Mouse (Mus musculus) heart, embryonic 14.5 days (tissue): Measurements from ENCODE around the gene Olfr656. TPM values are rescaled to one million over a fixed set of nuclear protein-coding genes. Genes with fewer than 3 reads are reported as not detected.

Experiments used
- ATAC-seq: fragments of 200-750 bp; cut with Nextera tagmentation; 2 replicates; pipeline ENCODE4 v1.8.0; 2017; ENCODE audit warnings: low read depth, moderate TSS enrichment; ENCODE audit not compliant: insufficient number of reproducible peaks, insufficient read depth, low FRiP score
- H3K27ac ChIP-seq, 2 experiments: fragments of 200-500 bp in 1 of 2; fragments of 300-500 bp in 1 of 2; sonication (generic) in 1 of 2; replicated peaks in 1 of 2; 2 replicates each; pipeline ENCODE4 v1.5.1; 2012 to 2014; ENCODE audit warnings: low read depth in 2 of 2, low read length in 2 of 2, control low read depth in 1 of 2, mild to moderate bottlenecking in 1 of 2, mixed read lengths in 1 of 2; ENCODE audit not compliant: control insufficient read depth in 1 of 2, insufficient read depth in 1 of 2
- H3K27me3 ChIP-seq: fragments of 300-500 bp; sonication (generic); 2 replicates; pipeline ENCODE4 v1.6.1; 2014; ENCODE audit warnings: mild to moderate bottlenecking, low read length, control low read depth; ENCODE audit not compliant: control insufficient read depth, insufficient read depth
- H3K36me3 ChIP-seq: fragments of 300-500 bp; sonication (generic); 2 replicates; pipeline ENCODE4 v1.6.1; 2014; ENCODE audit warnings: mild to moderate bottlenecking, control low read depth, low read length, mixed read lengths; ENCODE audit not compliant: control insufficient read depth, insufficient read depth
- H3K4me1 ChIP-seq, 2 experiments: fragments of 200-500 bp in 1 of 2; fragments of 300-500 bp in 1 of 2; sonication (generic) in 1 of 2; 2 replicates each; pipeline ENCODE4 v1.6.1; 2012 to 2014; ENCODE audit warnings: low read length in 2 of 2, control low read depth in 1 of 2, mixed read lengths in 1 of 2; ENCODE audit not compliant: control insufficient read depth in 2 of 2, insufficient read depth in 2 of 2
- H3K4me2 ChIP-seq: fragments of 300-500 bp; sonication (generic); 2 replicates; pipeline ENCODE4 v1.6.1; 2014; ENCODE audit warnings: mild to moderate bottlenecking, low read length
- H3K4me3 ChIP-seq, 2 experiments: fragments of 200-500 bp in 1 of 2; fragments of 300-500 bp in 1 of 2; sonication (generic) in 1 of 2; 2 replicates each; pipeline ENCODE4 v1.5.1; 2012 to 2014; ENCODE audit warnings: low read length in 2 of 2, mild to moderate bottlenecking in 2 of 2, control low read depth in 1 of 2, low read depth in 1 of 2, moderate library complexity in 1 of 2; ENCODE audit not compliant: control insufficient read depth in 1 of 2, insufficient read depth in 1 of 2
- H3K9ac ChIP-seq: fragments of 300-500 bp; sonication (generic); 2 replicates; pipeline ENCODE4 v1.6.1; 2014; ENCODE audit warnings: mild to moderate bottlenecking, low read length
- H3K9me3 ChIP-seq: fragments of 300-500 bp; sonication (generic); 2 replicates; pipeline ENCODE4 v1.6.1; 2016; ENCODE audit warnings: low read length, control low read depth; ENCODE audit not compliant: control insufficient read depth
- WGBS: fragments of 180-500 bp; shearing (Covaris S2); extraction: QIAGEN DNeasy Blood & Tissue Kit; methylation state at CpG from one replicate; pipeline ENCODE4 v1.1.7; 2014; 5-methylcytosine and 5-hydroxymethylcytosine counted together
- polyA plus RNA-seq: library from polyadenylated mRNA; unstranded; fragments of >200 nt; fragmentation: Nextera tagmentation; extraction: Ambion mirVana; gene quantifications from 2 replicates; pipeline ENCODE4 v1.2.1, GENCODE M21; 2014

Gene Olfr656
- polyA plus RNA-seq, result not detected in 2 replicates

DNA sequence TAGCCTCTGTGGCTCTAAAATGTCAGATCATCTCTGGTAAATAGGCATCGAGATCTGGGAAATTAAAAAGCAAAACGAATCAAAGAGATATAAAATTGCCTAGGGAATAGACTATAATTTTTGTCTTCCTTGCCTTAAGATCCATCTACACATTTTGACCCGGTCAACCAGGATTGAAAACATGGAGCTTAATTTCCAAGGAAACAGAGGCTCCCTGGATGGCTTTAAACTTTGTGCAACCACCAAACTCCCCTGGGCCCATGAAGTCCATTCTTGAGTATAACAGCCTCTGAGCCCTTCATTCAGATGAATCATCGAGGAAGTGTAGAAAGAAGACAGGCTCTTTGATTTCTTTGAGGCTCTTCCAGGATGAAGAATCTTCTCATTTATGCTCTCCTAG, at the start of gene Olfr656:
TSS of gene Olfr656 (plus strand) at position 301 of the 400 bp plus-strand sequence.
- no peak within 1 kb of the TSS for H3K9ac ChIP-seq
- ATAC-seq, result no peak
- 66% methylated on average over 4 of the region's 4 CpGs for WGBS
- H3K4me3 ChIP-seq, result no peak within 1 kb of the TSS
- no peak within 1 kb of the TSS for H3K27ac ChIP-seq
- no peaks in the 10 kb centered on the region for H3K9me3 ChIP-seq
- no peaks in the 10 kb centered on the region for H3K36me3 ChIP-seq
- H3K27me3 ChIP-seq, result no peaks in the 10 kb centered on the region
- no peaks in the 10 kb centered on the region for H3K4me1 ChIP-seq
- no peak within 1 kb of the TSS for H3K4me2 ChIP-seq

DNA sequence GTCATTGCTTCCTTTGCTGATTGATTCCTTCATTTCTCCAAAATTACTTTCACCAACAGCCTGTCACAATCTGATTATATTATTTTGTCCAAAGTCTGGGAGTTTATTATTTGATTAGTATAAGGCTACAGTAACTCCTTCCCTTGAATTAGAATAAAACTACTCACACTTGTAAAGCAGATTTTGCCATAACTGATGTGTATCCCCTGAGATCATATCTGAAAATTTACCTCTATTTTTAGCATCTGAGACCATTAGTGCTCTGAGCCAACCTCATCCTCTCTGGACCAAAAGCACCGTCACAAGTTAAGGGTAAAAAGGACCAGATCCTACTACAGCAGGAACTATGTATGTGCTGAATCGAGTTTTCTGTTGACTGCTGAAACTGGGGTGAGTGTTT, 36.7 kb upstream of the Olfr656 start, which contains the start of gene Olfr653:
TSS of gene Olfr653 (plus strand) at position 301 of the 400 bp plus-strand sequence.
- Histone ChIP-seq H3K4me1 (no peaks in the 10 kb centered on the region), H3K27me3 (no peaks in the 10 kb centered on the region), H3K4me2 (no peak within 1 kb of the TSS), H3K27ac (no peak within 1 kb of the TSS), H3K9ac (no peak within 1 kb of the TSS), H3K36me3 (no peaks in the 10 kb centered on the region), H3K4me3 (no peak within 1 kb of the TSS), H3K9me3 (no peaks in the 10 kb centered on the region)
- no peak for ATAC-seq
- 48% methylated on average over 2 of the region's 2 CpGs for WGBS

DNA sequence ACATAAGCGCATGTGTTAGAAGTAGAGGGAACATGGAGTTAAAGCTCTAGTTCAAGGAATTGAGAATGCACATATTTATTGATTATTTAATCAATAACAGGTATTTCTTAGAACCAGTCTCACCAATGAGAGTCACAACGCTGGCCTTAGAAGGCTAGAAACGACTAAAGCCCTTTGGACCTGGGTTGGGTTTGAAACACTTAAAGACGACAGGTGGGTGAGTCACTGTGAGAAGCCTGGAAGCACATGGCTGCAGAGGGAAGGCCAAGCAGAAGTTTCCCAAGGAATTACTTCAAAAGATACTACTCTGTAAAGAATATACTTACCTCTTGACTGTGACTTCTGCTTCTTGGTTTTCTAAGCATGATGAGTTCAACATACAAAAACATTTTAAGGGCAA, 32.9 kb upstream of the Olfr656 start:
- no peak overlapping the region for H3K4me2 ChIP-seq
- no peak overlapping the region for H3K9ac ChIP-seq
- WGBS, result 73% methylated on average over 4 of the region's 4 CpGs
- no peak for ATAC-seq
- no peak overlapping the region for H3K27ac ChIP-seq
- H3K27me3 ChIP-seq, result no peaks in the 10 kb centered on the region
- no peak overlapping the region for H3K4me3 ChIP-seq
- H3K36me3 ChIP-seq, result no peaks in the 10 kb centered on the region
- H3K4me1 ChIP-seq, result no peaks in the 10 kb centered on the region
- no peaks in the 10 kb centered on the region for H3K9me3 ChIP-seq

DNA sequence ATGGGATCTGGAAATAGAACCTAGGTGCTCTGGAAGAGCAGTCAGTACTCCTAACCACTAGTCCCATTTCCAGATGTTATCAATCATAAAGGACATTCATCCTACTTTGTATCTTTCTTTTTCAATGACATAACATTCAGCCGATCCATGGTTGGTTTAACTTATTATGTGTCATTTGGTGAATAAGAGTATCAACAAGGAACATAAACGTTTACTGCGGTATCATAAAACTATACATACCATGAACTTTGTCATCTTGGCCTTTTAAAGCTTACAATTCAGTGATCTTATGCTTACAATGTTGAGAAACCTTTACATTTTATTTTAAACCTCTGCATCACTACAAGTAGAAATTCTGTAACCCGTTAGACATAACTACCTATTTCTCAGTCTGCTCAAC, 32.3 kb upstream of the Olfr656 start:
- ATAC-seq, result no peak

DNA sequence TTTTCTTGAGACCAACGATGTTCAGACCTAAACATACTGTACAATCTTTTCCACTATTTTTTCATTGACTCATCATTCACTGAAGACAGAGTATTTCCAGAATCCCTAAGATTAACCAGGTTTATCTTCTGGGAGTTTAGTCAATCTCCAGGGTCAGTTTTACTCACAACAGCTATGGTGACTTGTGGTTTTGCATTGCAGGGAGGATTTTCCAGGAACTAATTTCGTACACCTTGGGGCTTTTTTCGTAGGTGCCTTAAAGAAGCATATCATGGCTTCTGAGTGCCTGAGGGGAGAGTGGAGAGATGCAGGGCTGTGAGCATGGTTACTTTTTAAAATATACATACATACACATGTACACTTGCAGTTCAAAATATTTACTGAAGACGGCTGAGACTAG, 27.0 kb upstream of the Olfr656 start, which contains the start of gene Olfr654:
TSS of gene Olfr654 (plus strand) at position 301 of the 400 bp plus-strand sequence.
- H3K4me1 ChIP-seq, result no peaks in the 10 kb centered on the region
- no peak for ATAC-seq
- H3K27me3 ChIP-seq, result no peaks in the 10 kb centered on the region
- no peak within 1 kb of the TSS for H3K9ac ChIP-seq
- H3K9me3 ChIP-seq, result no peaks in the 10 kb centered on the region
- H3K36me3 ChIP-seq, result no peaks in the 10 kb centered on the region
- H3K4me3 ChIP-seq, result no peak within 1 kb of the TSS
- no peak within 1 kb of the TSS for H3K27ac ChIP-seq
- no peak within 1 kb of the TSS for H3K4me2 ChIP-seq
- 82% methylated on average over 4 of the region's 4 CpGs for WGBS

More for the DNA sequence above, 32.3 kb upstream of the Olfr656 start:
- H3K27ac ChIP-seq, result no peak overlapping the region
- 78% methylated on average over 4 of the region's 4 CpGs for WGBS
- no peak overlapping the region for H3K9ac ChIP-seq
- H3K4me1 ChIP-seq, result no peaks in the 10 kb centered on the region
- H3K4me2 ChIP-seq, result no peak overlapping the region
- no peaks in the 10 kb centered on the region for H3K36me3 ChIP-seq
- H3K9me3 ChIP-seq, result no peaks in the 10 kb centered on the region
- H3K4me3 ChIP-seq, result no peak overlapping the region
- H3K27me3 ChIP-seq, result no peaks in the 10 kb centered on the region

DNA sequence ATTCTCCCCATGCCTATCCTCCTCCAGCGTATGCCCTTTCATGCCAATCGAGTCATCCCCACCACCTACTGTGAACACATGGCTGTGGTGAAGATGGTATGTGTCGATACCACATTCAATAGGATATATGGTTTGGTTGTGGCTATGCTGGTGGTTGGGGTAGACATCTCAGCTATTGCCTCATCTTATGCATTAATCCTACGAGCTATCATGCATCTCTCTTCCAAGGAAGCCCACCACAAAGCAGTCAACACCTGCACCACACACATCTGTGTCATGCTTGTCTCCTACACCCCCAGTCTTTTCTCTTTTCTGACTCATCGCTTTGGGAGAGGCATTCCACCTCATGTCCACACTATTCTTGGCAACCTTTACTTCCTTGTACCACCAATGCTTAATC, 25.5 kb upstream of the Olfr656 start:
- no peak overlapping the region for H3K4me2 ChIP-seq
- WGBS, result 69% methylated on average over 5 of the region's 5 CpGs
- H3K9me3 ChIP-seq, result no peaks in the 10 kb centered on the region
- ATAC-seq, result no peak
- no peaks in the 10 kb centered on the region for H3K4me1 ChIP-seq
- H3K27me3 ChIP-seq, result no peaks in the 10 kb centered on the region
- H3K9ac ChIP-seq, result no peak overlapping the region
- H3K36me3 ChIP-seq, result no peaks in the 10 kb centered on the region
- H3K27ac ChIP-seq, result no peak overlapping the region
- no peak overlapping the region for H3K4me3 ChIP-seq

DNA sequence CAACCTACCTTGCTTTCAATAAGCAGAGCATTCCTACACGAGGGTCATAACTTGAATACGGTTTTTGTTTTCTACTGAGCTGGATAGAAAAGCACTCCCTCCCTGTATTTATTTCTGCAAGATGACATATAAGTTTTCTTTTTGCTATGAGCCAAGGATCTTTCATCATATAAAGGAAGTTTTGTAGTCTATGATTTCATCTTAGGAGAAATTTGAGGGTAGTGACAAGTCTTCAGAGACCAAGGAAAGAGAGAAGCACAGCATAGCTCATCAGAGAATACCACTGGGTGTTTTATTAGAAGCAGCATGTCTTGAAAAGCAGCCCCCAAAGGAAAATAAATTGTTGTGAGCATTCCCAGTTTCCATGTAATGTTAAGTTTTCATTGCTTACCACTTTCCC, 12.1 kb upstream of the Olfr656 start, which contains the start of gene Olfr655:
TSS of gene Olfr655 (minus strand) at position 101 of the 400 bp plus-strand sequence.
- no peak for ATAC-seq
- Histone ChIP-seq H3K4me2 (no peak within 1 kb of the TSS), H3K36me3 (no peaks in the 10 kb centered on the region), H3K27me3 (no peaks in the 10 kb centered on the region), H3K4me1 (no peaks in the 10 kb centered on the region), H3K9me3 (no peaks in the 10 kb centered on the region), H3K9ac (no peak within 1 kb of the TSS), H3K4me3 (no peak within 1 kb of the TSS), H3K27ac (no peak within 1 kb of the TSS)
- WGBS, result 78% methylated on average over 2 of the region's 2 CpGs

DNA sequence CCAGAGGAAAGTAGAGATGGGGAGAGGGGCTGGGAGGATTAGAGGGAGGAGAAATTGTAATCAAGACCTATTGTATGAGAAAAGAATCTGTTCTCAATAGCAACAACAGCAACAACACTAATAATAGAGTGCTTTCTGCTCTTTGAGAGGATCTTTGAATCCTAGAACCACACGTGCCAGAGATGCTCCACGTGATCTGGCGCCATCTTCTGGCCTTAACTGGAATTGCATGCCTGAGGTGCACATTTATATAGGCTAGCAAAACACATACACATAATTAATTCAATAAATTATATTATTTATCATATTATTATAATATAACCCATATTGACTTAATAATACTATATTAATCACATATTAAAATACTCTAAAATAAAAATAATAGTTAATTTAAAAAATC, 10.6 kb upstream of the Olfr656 start:
- Histone ChIP-seq H3K27me3 (no peaks in the 10 kb centered on the region), H3K9ac (no peak overlapping the region), H3K4me2 (no peak overlapping the region), H3K36me3 (no peaks in the 10 kb centered on the region), H3K4me3 (no peak overlapping the region), H3K9me3 (no peaks in the 10 kb centered on the region), H3K4me1 (no peaks in the 10 kb centered on the region), H3K27ac (no peak overlapping the region)
- WGBS, result 3% methylated on average over 3 of the region's 3 CpGs
- no peak for ATAC-seq
